Mouse (Mus musculus) forebrain, embryonic 15.5 days (tissue): ENCODE data around the gene Cobl. TPM values are rescaled to one million over a fixed set of nuclear protein-coding genes. Genes with fewer than 3 reads are reported as not detected.

Source experiments
- ATAC-seq: fragments of 200-750 bp; cut with Nextera tagmentation; replicated peaks from 2 replicates; pipeline ENCODE4 v1.8.0; 2017; ENCODE audit warnings: mild to moderate bottlenecking, moderate TSS enrichment, moderate library complexity
- H3K27ac ChIP-seq: fragments of 300-500 bp; sonication (generic); replicated peaks from 2 replicates; pipeline ENCODE4 v1.5.1; 2015; ENCODE audit warnings: mild to moderate bottlenecking, inconsistent platforms
- H3K27me3 ChIP-seq: fragments of 300-500 bp; sonication (generic); 2 replicates; pipeline ENCODE4 v1.6.1; 2015; ENCODE audit warnings: inconsistent platforms
- H3K36me3 ChIP-seq: fragments of 300-500 bp; sonication (generic); 2 replicates; pipeline ENCODE4 v1.6.1; 2015; ENCODE audit warnings: mild to moderate bottlenecking, inconsistent platforms
- H3K4me1 ChIP-seq: fragments of 300-500 bp; sonication (generic); 2 replicates; pipeline ENCODE4 v1.6.1; 2015; ENCODE audit warnings: inconsistent platforms
- H3K4me2 ChIP-seq: fragments of 300-500 bp; sonication (generic); replicated peaks from 2 replicates; pipeline ENCODE4 v1.6.1; 2015; ENCODE audit warnings: mild to moderate bottlenecking, inconsistent platforms
- H3K4me3 ChIP-seq: fragments of 300-500 bp; sonication (generic); 2 replicates; pipeline ENCODE4 v1.5.1; 2015; ENCODE audit warnings: mild to moderate bottlenecking, inconsistent platforms
- H3K9ac ChIP-seq: fragments of 300-500 bp; sonication (generic); replicated peaks from 2 replicates; pipeline ENCODE4 v1.6.1; 2015; ENCODE audit warnings: mild to moderate bottlenecking, inconsistent platforms
- H3K9me3 ChIP-seq: fragments of 300-500 bp; sonication (generic); 2 replicates; pipeline ENCODE4 v1.6.1; 2016; ENCODE audit warnings: inconsistent platforms
- WGBS: fragments of 180-500 bp; shearing (Covaris S2); methylation state at CpG from one replicate; pipeline ENCODE4 v1.1.7; 2015; ENCODE audit warnings: mixed read lengths; 5-methylcytosine and 5-hydroxymethylcytosine counted together
- polyA plus RNA-seq: library from polyadenylated mRNA; unstranded; fragments of >200 nt; fragmentation: Nextera tagmentation; extraction: Ambion mirVana; gene quantifications from 2 replicates; pipeline ENCODE4 v1.2.1, GENCODE M21; 2015

The Cobl gene
- polyA plus RNA-seq, 1 experiment from 2014 or later = 6.6 TPM

DNA sequence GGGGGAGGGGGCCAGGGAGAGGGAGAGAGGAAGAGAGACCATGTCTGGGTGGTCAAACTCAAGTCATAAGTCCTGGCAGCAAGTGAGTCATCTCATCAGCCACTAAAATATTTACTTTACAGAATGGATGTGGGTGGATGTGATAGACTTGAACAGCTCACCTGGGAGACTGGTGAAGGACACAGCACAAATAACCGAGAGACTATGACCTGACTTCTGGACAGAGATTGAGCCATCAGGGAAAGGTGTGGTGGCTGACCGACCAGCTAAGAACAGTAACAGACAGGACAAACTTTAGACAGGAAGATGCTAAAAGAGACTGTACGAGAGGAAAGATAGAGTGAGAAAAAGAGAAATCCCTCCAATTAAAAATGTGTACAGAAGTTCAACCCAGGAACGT is 267.2 kb downstream of the Cobl start:
- no peak overlapping the region for H3K27ac ChIP-seq
- H3K4me2 ChIP-seq = no peak overlapping the region
- 86% methylated on average over 4 of the region's 4 CpGs for WGBS
- ATAC-seq = no peak
- peaks cover 13% of the 10 kb centered on the region for H3K4me1 ChIP-seq
- no peaks in the 10 kb centered on the region for H3K27me3 ChIP-seq
- H3K4me3 ChIP-seq = no peak overlapping the region
- H3K9me3 ChIP-seq = no peaks in the 10 kb centered on the region
- H3K9ac ChIP-seq = no peak overlapping the region
- no peaks in the 10 kb centered on the region for H3K36me3 ChIP-seq

DNA sequence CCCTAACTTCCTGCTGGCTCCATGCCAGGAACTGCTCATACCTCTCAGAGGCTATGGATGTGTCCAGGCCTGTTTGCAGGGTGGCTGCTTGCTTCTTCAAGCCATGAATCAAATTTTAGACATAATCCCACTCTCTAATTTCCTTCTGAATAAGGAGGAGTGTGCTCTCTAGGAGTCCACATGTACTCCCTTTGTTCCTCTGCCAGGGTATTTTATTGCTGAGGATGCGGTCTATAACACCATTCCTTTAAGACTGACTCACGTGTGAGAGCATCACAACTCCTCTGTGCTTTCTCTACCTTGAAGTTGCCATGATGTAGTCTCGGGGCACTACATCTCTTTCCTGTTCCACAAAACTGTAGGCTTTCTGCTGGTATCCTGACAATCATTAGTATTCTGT is 269.4 kb downstream of the Cobl start:
- H3K27ac ChIP-seq = no peak overlapping the region
- H3K9me3 ChIP-seq = no peaks in the 10 kb centered on the region
- no peaks in the 10 kb centered on the region for H3K36me3 ChIP-seq
- no peak overlapping the region for H3K9ac ChIP-seq
- H3K4me1 ChIP-seq = peaks cover 13% of the 10 kb centered on the region
- H3K4me2 ChIP-seq = no peak overlapping the region
- no peak overlapping the region for H3K4me3 ChIP-seq
- no peak for ATAC-seq
- 82% methylated on average over 3 of the region's 3 CpGs for WGBS
- H3K27me3 ChIP-seq = no peaks in the 10 kb centered on the region

- Histone ChIP-seq H3K9me3 (no peaks in the 10 kb centered on the region), H3K9ac (no peak overlapping the region), H3K4me3 (no peak overlapping the region), H3K27me3 (no peaks in the 10 kb centered on the region), H3K27ac (no peak overlapping the region), H3K36me3 (no peaks in the 10 kb centered on the region), H3K4me1 (0 out of 2 replicates have a peak, but pooled peaks cover 1% of the 10 kb centered on the region), H3K4me2 (no peak overlapping the region)
- WGBS = 86% methylated on average over 4 of the region's 4 CpGs
- no peak for ATAC-seq
These were observed 271.4 kb downstream of the Cobl start for GRCm38 (mm10) chr11:12193369-12193768.

DNA sequence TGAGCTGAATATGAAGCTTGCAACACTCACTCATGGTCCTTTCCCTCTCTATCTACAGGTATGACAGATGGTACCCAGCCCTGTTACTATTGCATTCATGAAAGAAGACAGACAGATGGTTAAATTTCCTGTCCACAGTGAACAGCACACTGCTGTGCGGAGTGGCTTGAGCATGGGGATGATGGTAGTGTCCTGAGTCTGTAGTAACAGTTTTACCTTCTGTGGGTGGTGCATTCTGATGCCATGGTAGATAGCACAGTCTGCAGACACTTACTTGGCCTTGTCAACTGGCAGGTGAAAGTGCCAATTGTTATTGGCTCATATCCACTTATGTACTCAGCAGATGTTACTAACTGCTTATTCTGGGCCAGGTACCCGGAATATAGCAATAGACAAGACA is 273.4 kb downstream of the Cobl start:
- H3K9ac ChIP-seq = no peak overlapping the region
- no peaks in the 10 kb centered on the region for H3K27me3 ChIP-seq
- no peak for ATAC-seq
- no peaks in the 10 kb centered on the region for H3K36me3 ChIP-seq
- no peak overlapping the region for H3K4me2 ChIP-seq
- H3K4me3 ChIP-seq = no peak overlapping the region
- 83% methylated on average over 2 of the region's 2 CpGs for WGBS
- no peaks in the 10 kb centered on the region for H3K4me1 ChIP-seq
- no peak overlapping the region for H3K27ac ChIP-seq
- no peaks in the 10 kb centered on the region for H3K9me3 ChIP-seq

DNA sequence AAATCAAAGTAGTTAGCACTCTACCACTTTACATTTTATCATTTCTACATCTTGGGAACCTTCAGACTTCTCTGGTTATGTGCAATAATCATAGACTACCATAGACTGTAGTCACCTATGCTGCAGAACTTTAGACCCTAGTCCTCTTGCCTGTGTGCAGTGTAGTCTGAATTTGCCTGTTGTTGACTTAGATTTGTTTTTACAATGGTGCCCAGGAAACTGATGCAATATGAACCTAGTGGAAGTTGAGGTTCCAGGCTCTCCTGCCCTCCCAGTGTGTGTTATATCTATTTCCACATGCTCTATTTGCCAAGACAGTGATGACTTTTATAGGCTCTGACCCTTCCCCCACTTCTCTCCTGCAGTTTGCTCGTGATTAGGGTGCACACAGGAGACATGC is 274.3 kb downstream of the Cobl start:
- Histone ChIP-seq H3K9ac (no peak overlapping the region), H3K27ac (no peak overlapping the region), H3K27me3 (no peaks in the 10 kb centered on the region), H3K4me3 (no peak overlapping the region), H3K36me3 (no peaks in the 10 kb centered on the region), H3K4me2 (no peak overlapping the region), H3K4me1 (no peaks in the 10 kb centered on the region), H3K9me3 (no peaks in the 10 kb centered on the region)
- 81% methylated on average over 1 of the region's 1 CpGs for WGBS
- ATAC-seq = no peak
